Mouse (Mus musculus): ENCODE results near the gene Cd37. TPM values are rescaled to one million over a fixed set of nuclear protein-coding genes. Genes with fewer than 3 reads are reported as not detected.

Gene Cd37
- polyA plus RNA-seq, 1 experiment from 2014 or later = 1.4 TPM

DNA sequence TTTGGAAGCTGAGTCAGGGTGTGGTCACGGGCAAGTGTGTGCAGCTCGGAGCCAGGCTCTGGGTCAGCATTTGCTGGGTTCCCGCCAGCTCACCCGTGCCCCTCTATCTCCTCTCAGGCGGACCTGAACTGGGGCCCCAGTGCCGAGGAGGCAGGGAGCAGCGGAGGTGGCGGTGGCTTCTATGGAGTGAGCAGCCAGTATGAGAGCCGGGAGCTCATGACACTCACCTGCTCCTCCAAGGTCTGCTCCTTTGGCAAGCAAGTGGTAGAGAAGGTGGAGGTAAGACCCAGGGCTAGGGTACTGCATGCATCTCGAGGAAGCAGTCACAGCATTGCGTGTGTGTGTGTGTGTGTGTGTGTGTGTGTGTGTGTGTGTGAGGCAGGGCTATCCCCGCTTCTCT is 7.7 kb downstream of the Cd37 start:
- DNase-seq (ENCODE audit: low spot score) = no peak
- Histone ChIP-seq H3K27ac (ENCODE audit: low read depth, low read length) (no peak overlapping the region), H3K4me1 (ENCODE audit: control insufficient read depth, insufficient read depth, low read length) (peaks cover 16% of the 10 kb centered on the region), H3K4me2 (ENCODE audit: low read length) (no peak overlapping the region), H3K4me3 (ENCODE audit: low read depth, low read length) (no peak overlapping the region), H3K27me3 (replicated peaks; ENCODE audit: control insufficient read depth, insufficient read depth, low read length) (no peaks in the 10 kb centered on the region), H3K36me3 (ENCODE audit: control insufficient read depth, insufficient read depth, low read length) (peaks cover 61% of the 10 kb centered on the region), H3K9ac (ENCODE audit: low read length) (no peak overlapping the region), H3K9me3 (replicated peaks; ENCODE audit: control insufficient read depth, low read length) (no peaks in the 10 kb centered on the region)
- WGBS = 92% methylated on average over 12 of the region's 12 CpGs
- ATAC-seq = no peak

DNA sequence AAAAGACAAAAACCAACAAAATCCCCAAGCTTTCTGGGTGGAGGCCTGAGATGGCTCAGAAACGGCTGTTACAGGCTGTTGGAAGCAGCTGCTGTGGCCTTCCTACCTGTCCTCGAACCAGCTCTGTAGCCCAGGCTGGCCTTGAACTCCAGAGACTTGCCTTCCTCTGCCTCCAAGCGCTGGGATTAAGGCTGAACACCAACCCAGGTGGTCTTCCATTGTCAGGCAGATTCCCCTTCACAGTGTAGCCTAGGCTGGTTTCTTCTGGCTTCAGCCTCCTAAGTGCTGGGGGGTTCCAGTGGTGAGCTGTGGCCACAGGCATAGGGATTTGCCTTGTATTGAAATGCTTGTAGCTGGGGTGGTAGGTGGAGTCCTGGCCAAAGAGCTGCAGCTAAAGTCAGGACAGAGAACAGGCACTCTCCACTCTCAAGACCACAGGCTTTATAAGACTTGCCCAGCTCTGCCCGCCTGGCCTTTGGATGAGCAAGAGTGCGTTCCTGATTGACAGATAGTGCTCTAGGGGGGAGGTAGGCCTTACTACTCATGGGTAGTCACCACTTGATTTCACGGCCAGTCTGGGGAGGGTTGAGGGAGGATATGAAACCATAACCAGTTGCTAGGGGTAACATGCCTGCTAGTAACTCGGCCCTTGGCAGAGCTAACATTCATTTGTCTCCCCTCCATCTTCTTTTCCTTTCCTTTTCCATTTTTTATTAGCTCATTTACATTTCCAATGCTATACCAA is 9.3 kb downstream of the Cd37 start:
- Histone ChIP-seq H3K4me3 (ENCODE audit: low read depth, low read length) (no peak overlapping the region), H3K27ac (ENCODE audit: low read depth, low read length) (no peak overlapping the region), H3K4me1 (ENCODE audit: control insufficient read depth, insufficient read depth, low read length) (peaks cover 8% of the 10 kb centered on the region), H3K9ac (ENCODE audit: low read length) (no peak overlapping the region), H3K4me2 (ENCODE audit: low read length) (no peak overlapping the region), H3K27me3 (replicated peaks; ENCODE audit: control insufficient read depth, insufficient read depth, low read length) (no peaks in the 10 kb centered on the region), H3K9me3 (replicated peaks; ENCODE audit: control insufficient read depth, low read length) (no peaks in the 10 kb centered on the region), H3K36me3 (ENCODE audit: control insufficient read depth, insufficient read depth, low read length) (peaks cover 76% of the 10 kb centered on the region)
- DNase-seq (ENCODE audit: low spot score) (no peak), ATAC-seq (no peak)
- WGBS = 90% methylated on average over 7 of the region's 7 CpGs

GRCm38 (mm10) chr7:45229046-45229445 is 9.9 kb downstream of the Cd37 start:
- Histone ChIP-seq H3K4me2 (ENCODE audit: low read length) (no peak overlapping the region), H3K9ac (ENCODE audit: low read length) (no peak overlapping the region), H3K27me3 (replicated peaks; ENCODE audit: control insufficient read depth, insufficient read depth, low read length) (no peaks in the 10 kb centered on the region), H3K27ac (ENCODE audit: low read depth, low read length) (no peak overlapping the region), H3K4me3 (ENCODE audit: low read depth, low read length) (no peak overlapping the region), H3K4me1 (ENCODE audit: control insufficient read depth, insufficient read depth, low read length) (peaks cover 4% of the 10 kb centered on the region), H3K9me3 (replicated peaks; ENCODE audit: control insufficient read depth, low read length) (no peaks in the 10 kb centered on the region), H3K36me3 (ENCODE audit: control insufficient read depth, insufficient read depth, low read length) (peaks cover 79% of the 10 kb centered on the region)
- WGBS = 96% methylated on average over 8 of the region's 8 CpGs
- no peak for DNase-seq (ENCODE audit: low spot score)
- no peak for ATAC-seq

DNA sequence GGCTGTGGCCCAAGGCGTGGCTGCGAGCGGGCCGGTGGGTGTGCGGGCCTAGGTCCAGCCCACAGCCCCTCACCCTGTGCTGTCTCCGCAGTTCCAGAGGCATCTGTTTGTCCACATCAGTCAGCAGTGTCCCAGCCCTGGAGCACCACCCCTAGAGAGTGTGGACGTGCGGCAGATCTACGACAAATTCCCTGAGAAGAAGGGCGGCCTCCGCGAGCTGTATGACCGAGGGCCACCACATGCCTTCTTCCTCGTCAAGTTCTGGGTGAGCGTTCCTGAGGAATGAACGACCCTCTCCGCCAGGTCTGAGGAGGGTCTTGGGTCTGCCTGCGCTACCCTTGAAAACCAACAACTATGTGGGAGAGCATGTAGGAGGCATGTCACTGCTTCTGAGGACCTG is 10.4 kb downstream of the Cd37 start:
- peaks cover 80% of the 10 kb centered on the region for H3K36me3 ChIP-seq (ENCODE audit: control insufficient read depth, insufficient read depth, low read length)
- no peak overlapping the region for H3K27ac ChIP-seq (ENCODE audit: low read depth, low read length)
- WGBS = 96% methylated on average over 18 of the region's 18 CpGs
- H3K4me3 ChIP-seq (ENCODE audit: low read depth, low read length) = no peak overlapping the region
- H3K9ac ChIP-seq (ENCODE audit: low read length) = no peak overlapping the region
- H3K4me2 ChIP-seq (ENCODE audit: low read length) = no peak overlapping the region
- ATAC-seq = no peak
- DNase-seq (ENCODE audit: low spot score) = no peak
- H3K9me3 ChIP-seq (replicated peaks; ENCODE audit: control insufficient read depth, low read length) = no peaks in the 10 kb centered on the region
- no peaks in the 10 kb centered on the region for H3K27me3 ChIP-seq (replicated peaks; ENCODE audit: control insufficient read depth, insufficient read depth, low read length)
- no peaks in the 10 kb centered on the region for H3K4me1 ChIP-seq (ENCODE audit: control insufficient read depth, insufficient read depth, low read length)

DNA sequence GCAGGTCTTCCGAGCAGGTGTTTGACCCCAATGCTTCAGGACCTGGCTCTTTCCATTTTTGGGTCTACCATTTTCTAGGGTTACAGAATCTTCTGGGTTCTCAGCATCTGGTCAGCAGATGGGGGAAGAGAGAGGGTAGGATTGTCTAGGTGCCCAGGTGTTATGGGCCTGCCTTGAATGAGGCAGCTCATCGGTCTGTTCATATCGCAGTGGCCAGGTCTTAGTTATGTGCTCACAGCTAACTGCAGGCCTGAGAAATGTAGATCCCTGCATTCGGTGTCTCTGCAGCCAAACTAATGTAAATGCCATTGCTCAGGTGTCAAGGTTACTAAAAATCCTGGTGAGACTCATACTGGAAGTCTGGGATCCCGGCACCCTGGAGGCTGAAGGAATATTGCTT is 12.5 kb downstream of the Cd37 start:
- no peak for ATAC-seq
- WGBS = 98% methylated on average over 5 of the region's 5 CpGs

GRCm38 (mm10) chr7:45224826-45225225 is 14.1 kb downstream of the Cd37 start:
- WGBS = 86% methylated on average over 7 of the region's 7 CpGs
- Histone ChIP-seq H3K36me3 (ENCODE audit: control insufficient read depth, insufficient read depth, low read length) (peaks cover 88% of the 10 kb centered on the region), H3K27ac (ENCODE audit: low read depth, low read length) (no peak overlapping the region), H3K27me3 (replicated peaks; ENCODE audit: control insufficient read depth, insufficient read depth, low read length) (no peaks in the 10 kb centered on the region), H3K4me2 (ENCODE audit: low read length) (no peak overlapping the region), H3K9ac (ENCODE audit: low read length) (no peak overlapping the region), H3K4me3 (ENCODE audit: low read depth, low read length) (no peak overlapping the region), H3K9me3 (replicated peaks; ENCODE audit: control insufficient read depth, low read length) (no peaks in the 10 kb centered on the region), H3K4me1 (ENCODE audit: control insufficient read depth, insufficient read depth, low read length) (no peaks in the 10 kb centered on the region)
- no peak for DNase-seq (ENCODE audit: low spot score)
- ATAC-seq = no peak

More for the DNA sequence above, 12.5 kb downstream of the Cd37 start:
- H3K4me3 ChIP-seq (ENCODE audit: low read depth, low read length) = no peak overlapping the region
- H3K9me3 ChIP-seq (replicated peaks; ENCODE audit: control insufficient read depth, low read length) = no peaks in the 10 kb centered on the region
- no peak overlapping the region for H3K9ac ChIP-seq (ENCODE audit: low read length)
- no peak for DNase-seq (ENCODE audit: low spot score)
- no peak overlapping the region for H3K4me2 ChIP-seq (ENCODE audit: low read length)
- H3K27me3 ChIP-seq (replicated peaks; ENCODE audit: control insufficient read depth, insufficient read depth, low read length) = no peaks in the 10 kb centered on the region
- no peaks in the 10 kb centered on the region for H3K4me1 ChIP-seq (ENCODE audit: control insufficient read depth, insufficient read depth, low read length)
- H3K36me3 ChIP-seq (ENCODE audit: control insufficient read depth, insufficient read depth, low read length) = peaks cover 82% of the 10 kb centered on the region
- no peak overlapping the region for H3K27ac ChIP-seq (ENCODE audit: low read depth, low read length)

DNA sequence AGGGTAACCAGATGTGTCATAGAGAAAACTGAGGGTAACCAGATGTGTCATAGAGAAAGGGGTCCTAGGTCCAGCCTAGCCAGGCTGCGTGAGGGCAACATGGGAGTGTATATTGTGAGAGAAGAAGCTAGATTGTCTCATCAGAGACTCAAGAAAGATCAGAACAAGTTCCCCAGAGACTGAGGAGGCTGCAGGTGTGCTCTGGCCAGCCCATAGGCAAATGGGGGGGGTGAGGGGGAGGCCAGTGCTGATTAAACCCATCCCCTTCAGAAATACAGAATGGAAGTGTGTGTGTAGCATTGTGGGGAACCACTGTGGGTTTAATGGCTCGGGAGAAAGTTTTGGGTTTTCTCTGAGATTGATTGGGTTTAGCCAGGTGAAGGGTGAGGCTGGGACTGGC is 17.2 kb downstream of the Cd37 start:
- no peaks in the 10 kb centered on the region for H3K9me3 ChIP-seq (replicated peaks; ENCODE audit: control insufficient read depth, low read length)
- H3K4me2 ChIP-seq (ENCODE audit: low read length) = no peak overlapping the region
- no peak overlapping the region for H3K27ac ChIP-seq (ENCODE audit: low read depth, low read length)
- ATAC-seq = no peak
- whole genome bisulfite sequencing = 85% methylated on average over 2 of the region's 2 CpGs
- H3K9ac ChIP-seq (ENCODE audit: low read length) = no peak overlapping the region
- H3K36me3 ChIP-seq (ENCODE audit: control insufficient read depth, insufficient read depth, low read length) = peaks cover 78% of the 10 kb centered on the region
- no peaks in the 10 kb centered on the region for H3K27me3 ChIP-seq (replicated peaks; ENCODE audit: control insufficient read depth, insufficient read depth, low read length)
- H3K4me1 ChIP-seq (ENCODE audit: control insufficient read depth, insufficient read depth, low read length) = peaks cover 10% of the 10 kb centered on the region
- DNase-seq (ENCODE audit: low spot score) = no peak
- H3K4me3 ChIP-seq (ENCODE audit: low read depth, low read length) = no peak overlapping the region

DNA sequence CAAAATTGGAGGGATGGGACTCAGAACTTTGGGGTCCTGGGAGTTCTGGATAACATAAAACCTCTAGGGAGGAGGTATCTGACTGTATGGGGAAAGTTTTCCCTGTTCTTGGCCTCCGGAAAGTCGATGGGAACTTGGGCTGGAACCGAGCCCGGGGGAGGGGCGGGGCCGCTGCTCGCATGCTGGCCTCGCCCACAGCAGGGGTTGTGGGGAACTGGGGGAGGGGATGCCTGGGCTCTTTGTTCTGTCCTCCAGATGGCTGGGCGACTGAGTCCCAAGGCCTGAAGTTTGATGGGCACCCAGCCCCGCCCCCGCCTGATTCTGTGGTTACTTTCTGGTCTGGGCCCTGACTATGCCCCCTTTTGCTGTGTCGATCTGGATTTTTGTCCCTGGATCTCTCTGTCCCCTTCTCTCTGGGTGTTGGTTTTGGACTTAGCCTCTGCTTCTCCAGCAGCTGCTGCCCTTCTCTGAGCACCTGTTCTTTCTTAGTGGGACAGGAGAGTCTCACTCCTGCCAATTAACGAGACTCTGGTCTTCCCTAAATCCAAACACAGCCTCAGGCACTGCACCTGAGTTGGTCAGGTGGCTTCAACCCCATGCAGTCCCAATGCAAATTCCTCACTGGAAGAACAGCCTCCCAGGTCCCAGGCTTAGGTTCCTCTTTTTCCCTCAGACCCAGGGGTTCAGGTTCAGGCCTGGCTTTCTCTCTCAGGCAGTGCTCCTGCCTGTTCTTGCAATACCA is 22.3 kb downstream of the Cd37 start:
- no peaks in the 10 kb centered on the region for H3K9me3 ChIP-seq (replicated peaks; ENCODE audit: control insufficient read depth, low read length)
- peaks cover 16% of the 10 kb centered on the region for H3K4me1 ChIP-seq (ENCODE audit: control insufficient read depth, insufficient read depth, low read length)
- H3K4me3 ChIP-seq (ENCODE audit: low read depth, low read length) = peak overlapping the region; percentile 65
- peak overlapping the region; percentile 95 for H3K9ac ChIP-seq (ENCODE audit: low read length)
- peaks cover 33% of the 10 kb centered on the region for H3K36me3 ChIP-seq (ENCODE audit: control insufficient read depth, insufficient read depth, low read length)
- WGBS = 1% methylated on average over 12 of the region's 13 CpGs
- peak; percentile 87 for ATAC-seq
- H3K27me3 ChIP-seq (replicated peaks; ENCODE audit: control insufficient read depth, insufficient read depth, low read length) = no peaks in the 10 kb centered on the region
- H3K4me2 ChIP-seq (ENCODE audit: low read length) = peak overlapping the region; percentile 84
- H3K27ac ChIP-seq (ENCODE audit: low read depth, low read length) = peak overlapping the region; percentile 90
- DNase-seq (ENCODE audit: low spot score) = peak; percentile 95

Measured in forebrain, embryonic 14.5 days (tissue).